Mouse (Mus musculus) bone marrow, adult 2 months (tissue): ENCODE data around the gene Col6a4.

ENCODE experiments used
- CTCF ChIP-seq: fragments of 200-500 bp; IDR thresholded peaks from 2 replicates; pipeline ENCODE4 v1.5.1; 2011; ENCODE audit warnings: low read length, control low read depth; ENCODE audit not compliant: control insufficient read depth, insufficient read depth
- POLR2A ChIP-seq: fragments of 200-500 bp; IDR thresholded peaks from 2 replicates; pipeline ENCODE4 v1.6.1; 2011; ENCODE audit warnings: low read depth, mild to moderate bottlenecking, control low read depth, low read length, borderline replicate concordance; ENCODE audit not compliant: control insufficient read depth

GRCm38 (mm10) chr9:105967976-105968375, 128.6 kb downstream of the Col6a4 start:
- TF ChIP-seq CTCF (no peak), POLR2A (no peak)
